Comparison of ENCODE assay signal across 8 mouse cellular contexts in the genomic region with DNA sequence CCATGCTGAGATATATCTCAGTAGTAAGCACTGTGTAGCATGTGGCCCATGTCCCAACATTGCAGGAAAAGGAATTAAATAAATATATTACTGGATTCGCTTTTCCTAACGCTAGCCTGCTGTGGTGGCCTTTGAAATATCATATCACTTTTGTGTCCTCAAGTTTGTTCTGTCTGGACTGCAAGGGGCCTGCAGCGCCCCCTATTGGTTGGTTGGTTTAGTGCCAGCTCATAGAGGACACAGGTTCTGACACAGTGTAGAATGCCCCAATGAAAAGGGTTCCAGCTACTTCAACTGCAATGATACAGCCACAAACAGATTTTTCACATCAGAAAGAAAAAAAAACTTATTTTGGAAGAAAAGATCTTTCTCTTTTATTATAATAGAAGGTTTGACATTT. TPM values are rescaled to one million over a fixed set of nuclear protein-coding genes. Genes with fewer than 3 reads are reported as not detected.
A peak's percentile ranks its signal among the peaks of the same experiment; 100 is the strongest.
DNase-seq lines count a peak whose midpoint lies in the region; ATAC-seq and TF ChIP-seq lines count a peak whose summit lies in the region.

No protein-coding gene starts in this region.

- H3K4me3 ChIP-seq in cerebellum, adult 2 months (replicated peaks; ENCODE audit: insufficient read depth, low read depth, low read length) = no peak overlapping the region
- no peak overlapping the region for H3K4me3 ChIP-seq in midbrain, embryonic 11.5 days (ENCODE audit: low read depth, low read length)
- no peak overlapping the region for H3K4me3 ChIP-seq in midbrain, embryonic 15.5 days

- H3K27ac ChIP-seq in cerebellum, adult 2 months (ENCODE audit: insufficient read depth, low read length) = no peak overlapping the region
- no peak overlapping the region for H3K27ac ChIP-seq in midbrain, embryonic 11.5 days (ENCODE audit: low read depth, low read length)
- H3K27ac ChIP-seq in midbrain, embryonic 15.5 days = no peak overlapping the region

- no peak overlapping the region for H3K4me2 ChIP-seq in midbrain, embryonic 11.5 days
- no peak overlapping the region for H3K4me2 ChIP-seq in midbrain, embryonic 15.5 days

- ATAC-seq in midbrain, embryonic 11.5 days (ENCODE audit: low FRiP score) = no peak
- no peak for ATAC-seq in midbrain, embryonic 15.5 days (replicated peaks)
- ATAC-seq in frontal cortex, adult (ENCODE audit: low TSS enrichment) = no peak

- H3K36me3 ChIP-seq in midbrain, embryonic 11.5 days (ENCODE audit: control insufficient read depth, insufficient read depth, low read length) = no peaks in the 10 kb centered on the region
- H3K36me3 ChIP-seq in midbrain, embryonic 15.5 days (replicated peaks) = no peaks in the 10 kb centered on the region

- no peaks in the 10 kb centered on the region for H3K27me3 ChIP-seq in cerebellum, adult 2 months (ENCODE audit: control insufficient read depth, insufficient read depth, low read length)
- no peaks in the 10 kb centered on the region for H3K27me3 ChIP-seq in midbrain, embryonic 11.5 days (ENCODE audit: control insufficient read depth, insufficient read depth, low read length)
- H3K27me3 ChIP-seq in midbrain, embryonic 15.5 days (replicated peaks) = no peaks in the 10 kb centered on the region

- no peak overlapping the region for H3K9ac ChIP-seq in midbrain, embryonic 11.5 days (ENCODE audit: low read length)
- H3K9ac ChIP-seq in midbrain, embryonic 15.5 days = no peak overlapping the region

- 50% methylated on average over 3 of the region's 3 CpGs for WGBS in cerebellum, adult 2 months
- 58% methylated on average over 3 of the region's 3 CpGs for WGBS in midbrain, embryonic 11.5 days
- 62% methylated on average over 3 of the region's 3 CpGs for WGBS in midbrain, embryonic 15.5 days

- TF ChIP-seq CTCF in cerebellum, adult 2 months (IDR thresholded peaks at IDR 0.05; ENCODE audit: borderline replicate concordance, insufficient read depth, low read depth, low read length) = peak; percentile 23; the same call in 1 of the 2 replicates

- no peaks in the 10 kb centered on the region for H3K4me1 ChIP-seq in cerebellum, adult 2 months (ENCODE audit: control insufficient read depth, insufficient read depth, low read length)
- no peaks in the 10 kb centered on the region for H3K4me1 ChIP-seq in midbrain, embryonic 11.5 days (ENCODE audit: control insufficient read depth, insufficient read depth, low read length)
- no peaks in the 10 kb centered on the region for H3K4me1 ChIP-seq in midbrain, embryonic 15.5 days

- no peak for TF ChIP-seq POLR2A in cerebellum, adult 2 months (IDR thresholded peaks at IDR 0.05; ENCODE audit: borderline replicate concordance, insufficient read depth, low read length)

- no peak for DNase-seq in cerebellum, adult 2 months
- DNase-seq in cerebellum, adult 11 months = no peak
- peak; percentile 83 for DNase-seq in midbrain, embryonic 11.5 days (ENCODE audit: low spot score, missing footprints)
- peak; percentile 19 for DNase-seq in kidney, postnatal 14 days
- peak; percentile 26 for DNase-seq in thymus, postnatal 25 days
- no peak for DNase-seq in embryo, embryonic 9.5 days (ENCODE audit: extremely low spot score)

- H3K9me3 ChIP-seq in midbrain, embryonic 11.5 days (ENCODE audit: control insufficient read depth, low read length) = no peaks in the 10 kb centered on the region
- H3K9me3 ChIP-seq in midbrain, embryonic 15.5 days = no peaks in the 10 kb centered on the region

RNA-seq across cellular contexts. Expression of a gene that starts 34.6 kb away (rescaled TPM):
- 0.36 and 0.78 TPM in 2 replicates for polyA plus RNA-seq in cerebellum, adult 2 months (2012; rRNA removed)
- polyA plus RNA-seq in midbrain, embryonic 11.5 days (2014; fragmentation: Nextera tagmentation; extraction: Ambion mirVana) = 47.2 and 53.8 TPM in 2 replicates
- 8.6 TPM in 2 replicates for polyA plus RNA-seq in midbrain, embryonic 15.5 days (2015; fragmentation: Nextera tagmentation; extraction: Ambion mirVana)

Comparison
In these comparisons a context has a peak if more than half of its experiments do, and no peak if none do; other contexts are left out.
1. DNase-seq: peak in midbrain, embryonic 11.5 days (single experiment), kidney, postnatal 14 days (single experiment) and thymus, postnatal 25 days (single experiment); none in cerebellum, adult 2 months (0 of 2), cerebellum, adult 11 months (single experiment) and embryo, embryonic 9.5 days (single experiment).